Mouse (Mus musculus) stomach, embryonic 14.5 days (tissue): ENCODE measurements around the gene Mapk1ip1. TPM values are rescaled to one million over a fixed set of nuclear protein-coding genes. Genes with fewer than 3 reads are reported as not detected.

Experiments used
- ATAC-seq: fragments of 200-750 bp; cut with Nextera tagmentation; 2 replicates; pipeline ENCODE4 v1.8.0; 2017; ENCODE audit warnings: low read depth, moderate TSS enrichment; ENCODE audit not compliant: insufficient number of reproducible peaks, insufficient read depth, low FRiP score
- H3K27ac ChIP-seq: fragments of 300-500 bp; sonication (generic); 2 replicates; pipeline ENCODE4 v1.5.1; 2014; ENCODE audit warnings: mild to moderate bottlenecking, low read length, moderate library complexity, mixed read lengths
- H3K27me3 ChIP-seq: fragments of 300-500 bp; sonication (generic); 2 replicates; pipeline ENCODE4 v1.6.1; 2014; ENCODE audit warnings: low read length, control low read depth, mixed read lengths; ENCODE audit not compliant: control insufficient read depth, insufficient read depth
- H3K36me3 ChIP-seq: fragments of 300-500 bp; sonication (generic); 2 replicates; pipeline ENCODE4 v1.6.1; 2014; ENCODE audit warnings: mild to moderate bottlenecking, control low read depth, low read length, moderate library complexity, mixed read lengths; ENCODE audit not compliant: control insufficient read depth, insufficient read depth
- H3K4me1 ChIP-seq: fragments of 300-500 bp; sonication (generic); 2 replicates; pipeline ENCODE4 v1.6.1; 2014; ENCODE audit warnings: low read length, control low read depth, mixed read lengths; ENCODE audit not compliant: control insufficient read depth, insufficient read depth
- H3K4me2 ChIP-seq: fragments of 300-500 bp; sonication (generic); replicated peaks from 2 replicates; pipeline ENCODE4 v1.6.1; 2014; ENCODE audit warnings: low read depth, low read length, control low read depth
- H3K4me3 ChIP-seq: fragments of 300-500 bp; sonication (generic); 2 replicates; pipeline ENCODE4 v1.5.1; 2014; ENCODE audit warnings: low read depth, low read length, control low read depth
- H3K9ac ChIP-seq: fragments of 300-500 bp; sonication (generic); replicated peaks from 2 replicates; pipeline ENCODE4 v1.6.1; 2014; ENCODE audit warnings: low read depth, mild to moderate bottlenecking, control low read depth, low read length, moderate library complexity, mixed read lengths
- H3K9me3 ChIP-seq: fragments of 300-500 bp; sonication (generic); 2 replicates; pipeline ENCODE4 v1.6.1; 2016; ENCODE audit warnings: low read depth, low read length, control low read depth; ENCODE audit not compliant: control insufficient read depth
- WGBS: fragments of 180-500 bp; shearing (Covaris S2); extraction: QIAGEN DNeasy Blood & Tissue Kit; methylation state at CpG from one replicate; pipeline ENCODE4 v1.1.7; 2014; 5-methylcytosine and 5-hydroxymethylcytosine counted together
- polyA plus RNA-seq: library from polyadenylated mRNA; unstranded; fragments of >200 nt; fragmentation: Nextera tagmentation; extraction: Ambion mirVana; gene quantifications from 2 replicates; pipeline ENCODE4 v1.2.1, GENCODE M21; 2014

Mapk1ip1 gene
- polyA plus RNA-seq = 18.3 and 19.5 TPM in 2 replicates

DNA sequence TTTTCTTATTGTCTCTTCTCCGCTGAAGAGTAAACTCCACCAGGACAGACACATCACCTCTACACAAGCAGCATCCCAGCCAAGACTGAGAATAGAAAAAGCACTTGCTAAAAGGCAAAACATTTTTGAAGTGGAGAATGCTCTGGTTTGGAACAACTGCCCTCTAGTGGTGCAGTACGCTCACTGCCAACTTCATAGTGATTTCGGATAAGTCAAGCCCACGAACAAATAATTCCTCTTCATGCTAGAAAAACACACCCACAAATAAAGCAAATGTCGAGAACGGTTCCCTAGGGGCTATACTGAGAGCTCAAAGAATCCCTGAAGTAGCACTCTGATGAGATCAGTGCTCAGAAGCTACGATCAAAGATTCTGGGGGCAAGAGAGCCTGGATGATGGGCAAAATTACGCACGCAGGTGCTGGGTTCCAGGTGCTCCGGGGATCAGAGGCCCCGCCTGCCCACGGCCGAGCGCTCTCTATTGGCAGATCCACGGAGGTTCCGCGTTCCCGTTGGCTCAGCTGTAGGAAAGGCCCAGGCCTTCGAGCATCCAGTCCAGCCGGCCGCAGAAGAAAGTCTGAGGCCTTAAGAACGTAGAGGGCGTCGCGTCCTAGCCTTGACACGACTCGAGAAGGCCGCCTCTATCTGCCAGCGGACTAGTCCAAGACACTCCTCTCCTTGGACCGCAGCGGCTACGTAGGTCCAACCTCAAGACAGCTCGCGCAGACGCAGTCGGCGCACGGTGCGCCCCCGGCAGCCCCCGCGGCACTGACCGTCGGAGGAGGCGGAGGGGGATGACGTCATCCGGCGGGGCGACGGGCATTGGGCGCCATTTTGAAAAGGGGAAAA lies at the start of gene Mapk1ip1, which contains the start of gene Ppp2r2d:
Mapk1ip1 (minus strand) TSS at position 730 of the 848 bp plus-strand sequence.
Ppp2r2d (plus strand) TSS at position 536 of the 848 bp plus-strand sequence.
- peak within 1 kb of the TSS; percentile 86 for H3K27ac ChIP-seq
- H3K9ac ChIP-seq = peak within 1 kb of the TSS; percentile 94
- peak within 1 kb of the TSS; percentile 91 for H3K4me2 ChIP-seq
- WGBS = under 1% methylated on average over 51 of the region's 51 CpGs
- H3K36me3 ChIP-seq = peaks cover 8% of the 10 kb centered on the region; the same call in 1 of the 2 replicates
- H3K4me3 ChIP-seq = peak within 1 kb of the TSS; percentile 98
- no peaks in the 10 kb centered on the region for H3K27me3 ChIP-seq
- H3K9me3 ChIP-seq = no peaks in the 10 kb centered on the region
- ATAC-seq = peak; percentile 94
- H3K4me1 ChIP-seq = peaks cover 24% of the 10 kb centered on the region

DNA sequence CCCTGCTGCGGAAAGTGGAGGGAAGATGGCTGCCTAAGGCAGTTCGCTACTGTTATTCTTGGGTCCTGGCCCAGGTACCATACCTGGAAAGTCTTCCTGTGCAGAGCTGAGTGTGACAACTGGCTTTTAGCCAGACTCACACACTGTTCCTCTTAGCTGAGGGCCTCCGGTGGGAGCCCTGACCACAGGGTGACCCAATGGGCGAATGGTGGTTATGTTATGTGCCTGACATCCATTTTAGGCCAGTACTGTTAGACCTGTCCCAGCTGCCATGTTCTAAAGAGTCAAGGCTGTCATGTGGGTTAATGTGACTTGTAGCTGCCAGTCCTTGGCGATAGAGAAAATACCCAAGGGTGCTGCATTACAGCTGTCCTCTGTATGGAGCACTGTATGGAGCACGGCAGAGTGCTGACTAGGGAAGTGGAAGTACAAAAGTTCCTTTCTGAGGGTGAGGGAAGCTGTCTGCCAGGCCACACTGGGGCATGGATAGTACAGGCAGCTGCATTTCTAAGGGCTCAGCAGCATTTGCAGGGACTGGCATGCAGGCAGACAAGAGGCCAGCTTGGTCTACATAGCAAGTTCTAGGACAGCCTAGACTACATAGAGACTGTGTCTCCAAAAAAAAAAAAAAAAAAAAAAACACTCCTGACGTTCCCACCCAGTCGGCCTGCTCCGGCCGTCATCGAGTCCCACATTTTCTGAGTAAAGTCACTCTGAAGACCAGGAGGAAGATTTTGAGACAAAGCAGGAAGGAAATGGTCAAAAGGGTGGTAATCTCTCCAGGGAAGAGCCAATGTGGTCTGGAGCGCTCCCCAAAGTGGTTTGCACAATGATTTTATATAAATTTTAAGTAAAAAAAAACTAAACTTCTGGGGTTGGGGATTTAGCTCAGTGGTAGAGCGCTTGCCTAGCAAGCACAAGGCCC lies 39.6 kb upstream of the Mapk1ip1 start:
- Histone ChIP-seq H3K4me2 (no peak overlapping the region), H3K27ac (no peak overlapping the region), H3K36me3 (peaks cover 14% of the 10 kb centered on the region), H3K9ac (no peak overlapping the region), H3K4me1 (no peaks in the 10 kb centered on the region), H3K9me3 (no peaks in the 10 kb centered on the region), H3K4me3 (no peak overlapping the region), H3K27me3 (no peaks in the 10 kb centered on the region)
- 89% methylated on average over 13 of the region's 13 CpGs for WGBS
- ATAC-seq = no peak

DNA sequence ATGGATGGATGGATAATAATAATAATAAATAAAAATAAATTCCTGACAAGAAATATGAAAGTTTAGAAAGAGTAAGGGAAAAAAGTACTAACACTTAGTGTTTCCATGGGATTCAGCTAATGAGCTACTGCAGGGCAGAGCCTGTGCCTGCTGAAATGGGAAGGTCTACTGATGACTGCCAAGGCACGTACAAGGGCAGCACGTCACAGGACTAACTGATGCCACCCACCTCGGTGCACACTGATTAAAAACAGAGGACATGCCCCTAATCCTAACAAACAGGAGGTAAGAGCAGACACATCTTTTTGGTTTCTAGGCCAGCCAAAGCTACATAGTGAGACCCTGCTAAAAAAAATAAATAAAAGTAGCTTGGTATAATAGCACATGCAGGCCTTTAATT lies 37.7 kb upstream of the Mapk1ip1 start:
- H3K9me3 ChIP-seq = no peaks in the 10 kb centered on the region
- H3K4me3 ChIP-seq = no peak overlapping the region
- no peak overlapping the region for H3K9ac ChIP-seq
- WGBS = 92% methylated on average over 3 of the region's 3 CpGs
- H3K4me2 ChIP-seq = no peak overlapping the region
- H3K4me1 ChIP-seq = no peaks in the 10 kb centered on the region
- peaks cover 31% of the 10 kb centered on the region for H3K36me3 ChIP-seq
- no peak overlapping the region for H3K27ac ChIP-seq
- no peaks in the 10 kb centered on the region for H3K27me3 ChIP-seq
- no peak for ATAC-seq

DNA sequence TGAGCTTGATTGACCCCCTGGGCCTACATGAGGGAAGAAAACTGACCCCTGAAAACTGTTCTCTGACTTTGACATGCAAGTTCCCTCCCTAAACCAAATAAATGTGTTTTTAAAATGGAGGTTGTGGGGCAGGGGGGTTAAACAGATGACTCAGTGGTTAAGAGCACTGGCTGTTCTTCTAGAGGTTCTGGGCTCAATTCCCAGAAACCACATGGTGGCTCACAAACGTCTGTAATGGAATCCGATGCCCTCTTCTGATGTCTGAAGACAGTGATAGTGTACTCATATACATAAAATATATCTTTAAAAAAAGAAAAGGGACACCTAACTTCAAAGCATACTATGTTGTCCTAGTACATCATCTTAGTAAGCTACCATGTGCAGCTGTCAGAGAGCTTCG lies 29.0 kb upstream of the Mapk1ip1 start:
- Histone ChIP-seq H3K4me3 (no peak overlapping the region), H3K4me2 (no peak overlapping the region), H3K9ac (no peak overlapping the region), H3K27ac (no peak overlapping the region), H3K9me3 (no peaks in the 10 kb centered on the region), H3K36me3 (peaks cover 81% of the 10 kb centered on the region), H3K4me1 (no peaks in the 10 kb centered on the region), H3K27me3 (no peaks in the 10 kb centered on the region)
- no peak for ATAC-seq
- 81% methylated on average over 3 of the region's 3 CpGs for WGBS

DNA sequence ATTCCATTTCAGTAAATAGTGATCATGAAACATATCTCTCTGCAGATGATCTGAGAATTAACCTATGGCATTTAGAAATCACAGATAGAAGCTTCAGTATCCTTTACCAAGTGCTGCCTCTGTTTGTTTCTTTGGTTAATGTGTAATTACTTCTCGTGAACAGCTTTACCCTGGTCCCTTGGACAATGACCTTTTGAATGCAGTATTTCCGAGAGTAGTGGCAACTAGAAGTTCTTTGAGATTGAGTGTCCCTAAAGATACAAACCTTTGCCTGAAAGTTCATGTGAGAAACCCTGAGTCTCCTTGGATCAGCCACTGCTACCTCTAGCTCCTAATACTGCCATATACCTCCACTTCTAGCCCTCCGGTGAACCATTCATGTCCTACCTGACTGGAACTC lies 26.9 kb upstream of the Mapk1ip1 start:
- 78% methylated on average over 3 of the region's 3 CpGs for WGBS
- H3K4me3 ChIP-seq = no peak overlapping the region
- no peaks in the 10 kb centered on the region for H3K27me3 ChIP-seq
- H3K4me2 ChIP-seq = no peak overlapping the region
- H3K36me3 ChIP-seq = peaks cover 81% of the 10 kb centered on the region
- H3K9me3 ChIP-seq = no peaks in the 10 kb centered on the region
- no peaks in the 10 kb centered on the region for H3K4me1 ChIP-seq
- ATAC-seq = no peak
- H3K9ac ChIP-seq = no peak overlapping the region
- H3K27ac ChIP-seq = no peak overlapping the region

DNA sequence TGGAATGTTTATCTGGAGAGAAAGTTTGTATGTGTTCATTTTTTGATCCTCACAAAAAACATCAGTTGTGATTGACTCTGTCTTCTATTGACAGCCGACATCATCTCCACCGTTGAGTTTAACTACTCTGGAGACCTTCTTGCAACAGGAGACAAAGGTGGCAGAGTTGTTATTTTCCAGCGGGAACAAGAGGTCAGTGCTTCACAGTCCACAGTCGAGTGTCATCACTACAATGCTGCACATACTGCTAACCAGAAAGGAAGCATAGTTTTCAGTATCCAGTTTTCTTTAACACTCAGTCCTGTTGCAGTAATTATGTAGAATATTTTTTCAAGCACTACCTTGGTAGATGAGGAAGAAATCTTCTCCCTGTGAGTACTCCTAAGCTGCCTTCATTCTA lies 22.2 kb upstream of the Mapk1ip1 start:
- Histone ChIP-seq H3K9ac (no peak overlapping the region), H3K4me2 (no peak overlapping the region), H3K4me1 (no peaks in the 10 kb centered on the region), H3K4me3 (no peak overlapping the region), H3K36me3 (peaks cover 45% of the 10 kb centered on the region), H3K9me3 (no peaks in the 10 kb centered on the region), H3K27ac (no peak overlapping the region), H3K27me3 (no peaks in the 10 kb centered on the region)
- ATAC-seq = no peak
- 88% methylated on average over 4 of the region's 4 CpGs for WGBS

DNA sequence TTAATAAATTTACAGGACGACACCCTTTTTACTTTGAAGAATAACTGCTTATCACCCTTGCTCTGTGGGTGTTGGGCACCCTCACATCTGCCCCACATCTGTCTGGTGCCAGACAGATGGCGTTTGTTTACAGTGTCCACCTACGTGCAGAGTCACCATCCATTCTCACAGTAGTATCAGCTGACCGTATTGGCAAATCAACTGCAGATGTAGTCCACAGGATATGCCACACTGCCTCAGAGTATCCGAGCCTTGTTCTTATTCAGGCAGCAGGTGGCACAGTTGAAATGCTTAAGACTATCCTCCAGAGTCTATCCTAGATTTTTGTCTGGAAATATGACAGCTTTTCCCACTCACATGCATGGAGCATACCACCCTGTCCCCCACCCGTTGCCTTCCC lies 21.2 kb upstream of the Mapk1ip1 start:
- Histone ChIP-seq H3K9ac (no peak overlapping the region), H3K27me3 (no peaks in the 10 kb centered on the region), H3K4me1 (no peaks in the 10 kb centered on the region), H3K4me2 (no peak overlapping the region), H3K27ac (no peak overlapping the region), H3K36me3 (peaks cover 34% of the 10 kb centered on the region), H3K4me3 (no peak overlapping the region), H3K9me3 (no peaks in the 10 kb centered on the region)
- WGBS = 71% methylated on average over 6 of the region's 6 CpGs
- no peak for ATAC-seq

DNA sequence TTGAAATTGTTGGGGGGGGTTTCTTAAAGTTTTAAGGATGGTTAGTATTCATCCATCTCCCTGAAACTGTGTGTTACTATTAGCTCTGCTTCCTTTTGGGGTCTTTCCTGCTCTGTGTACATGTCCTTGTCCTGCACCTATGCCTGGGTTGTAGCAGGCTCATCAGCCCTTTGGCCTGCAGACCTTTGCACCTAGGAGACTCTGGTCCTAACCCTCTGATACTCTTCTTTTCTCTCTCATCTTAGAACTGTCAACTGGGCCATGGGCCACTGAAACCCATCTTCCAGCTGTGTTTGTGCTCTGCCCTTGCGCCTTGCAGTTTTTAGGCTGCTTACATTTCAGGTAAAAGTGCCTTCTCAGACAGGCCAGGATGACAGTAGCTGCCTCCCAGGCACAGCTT lies 18.7 kb upstream of the Mapk1ip1 start:
- peaks cover 16% of the 10 kb centered on the region for H3K36me3 ChIP-seq
- WGBS = 91% methylated on average over 1 of the region's 1 CpGs
- no peak overlapping the region for H3K27ac ChIP-seq
- no peaks in the 10 kb centered on the region for H3K4me1 ChIP-seq
- H3K9me3 ChIP-seq = no peaks in the 10 kb centered on the region
- H3K4me3 ChIP-seq = no peak overlapping the region
- ATAC-seq = no peak
- no peak overlapping the region for H3K9ac ChIP-seq
- H3K27me3 ChIP-seq = no peaks in the 10 kb centered on the region
- no peak overlapping the region for H3K4me2 ChIP-seq
